Mouse (Mus musculus): ENCODE results near the gene Olfr827.

The Olfr827 gene

DNA sequence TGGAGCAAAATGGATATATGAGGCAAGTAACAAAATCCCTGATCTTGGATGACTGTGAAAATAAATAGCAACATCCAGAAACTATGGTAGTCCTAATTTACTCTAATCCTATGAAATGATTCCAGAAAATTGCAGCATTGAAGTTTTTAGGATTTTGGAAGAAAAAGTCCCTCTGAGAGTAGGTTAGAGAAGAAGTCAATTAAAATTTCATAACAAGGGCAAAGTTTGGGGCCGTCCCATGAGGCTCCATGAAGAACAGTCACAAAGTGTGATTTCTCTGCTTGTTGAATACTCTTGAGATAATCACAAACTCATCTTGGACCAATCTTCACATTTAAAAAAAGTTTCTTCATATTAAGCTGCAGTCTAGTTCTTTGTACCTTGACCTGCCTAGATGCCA, at the start of gene Olfr827:
Gene Olfr827, minus strand, starts transcription at position 101 of the 400 bp plus-strand sequence.
- no peak for DNase-seq

GRCm38 (mm10) chr10:130263203-130263602, 49.0 kb upstream of the Olfr827 start:
- no peak for DNase-seq

- no peak for DNase-seq
Observed at GRCm38 (mm10) chr10:130259483-130259882, 45.3 kb upstream of the Olfr827 start.

- DNase-seq = no peak
Observed at GRCm38 (mm10) chr10:130244271-130244670, 30.1 kb upstream of the Olfr827 start.

- DNase-seq = no peak
Observed at GRCm38 (mm10) chr10:130238318-130239209, 24.4 kb upstream of the Olfr827 start.

DNA sequence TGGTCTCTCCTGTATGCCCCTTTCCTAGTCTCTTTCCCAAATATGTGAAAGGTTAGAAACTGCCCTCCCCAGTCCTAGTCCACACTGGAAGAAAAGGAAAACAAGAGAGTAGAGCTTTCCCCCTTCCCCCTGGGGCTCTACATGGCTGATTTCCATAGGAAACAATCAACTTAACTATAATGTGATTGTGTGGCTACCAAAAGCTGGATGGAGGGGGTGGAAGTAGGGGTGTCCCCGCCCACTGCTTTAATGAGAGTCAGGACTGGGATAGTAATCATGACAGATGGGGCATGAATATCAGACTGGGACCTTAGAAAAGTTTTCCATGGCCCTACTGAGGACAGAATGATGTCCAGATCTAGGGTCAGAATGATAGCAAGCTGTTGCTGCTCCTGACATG, 20.4 kb upstream of the Olfr827 start:
- no peak for DNase-seq

GRCm38 (mm10) chr10:130232117-130232516, 17.9 kb upstream of the Olfr827 start:
- no peak for DNase-seq

DNA sequence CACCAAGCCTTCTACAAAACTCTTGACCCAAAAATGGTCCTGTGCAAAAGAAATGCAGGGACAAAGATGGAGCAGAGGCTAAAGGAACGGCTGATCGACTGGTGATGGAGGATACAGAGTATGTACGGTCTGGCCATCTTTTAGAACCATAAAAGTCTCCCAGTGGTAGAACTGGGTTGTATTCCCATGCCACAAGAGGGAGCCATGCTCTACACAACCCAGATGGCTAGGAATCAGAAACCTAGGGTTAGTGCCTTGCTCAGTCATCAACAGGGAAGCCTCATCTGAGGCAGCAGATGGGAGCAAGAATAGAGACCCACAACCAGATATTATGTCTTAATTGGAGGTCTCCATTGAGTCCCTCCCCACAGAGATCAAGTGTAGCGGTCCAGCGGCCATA, 15.4 kb upstream of the Olfr827 start:
- no peak for DNase-seq

GRCm38 (mm10) chr10:130228246-130228645, 14.0 kb upstream of the Olfr827 start:
- peak in 1 of 2 experiments; percentile 2 for DNase-seq

DNA sequence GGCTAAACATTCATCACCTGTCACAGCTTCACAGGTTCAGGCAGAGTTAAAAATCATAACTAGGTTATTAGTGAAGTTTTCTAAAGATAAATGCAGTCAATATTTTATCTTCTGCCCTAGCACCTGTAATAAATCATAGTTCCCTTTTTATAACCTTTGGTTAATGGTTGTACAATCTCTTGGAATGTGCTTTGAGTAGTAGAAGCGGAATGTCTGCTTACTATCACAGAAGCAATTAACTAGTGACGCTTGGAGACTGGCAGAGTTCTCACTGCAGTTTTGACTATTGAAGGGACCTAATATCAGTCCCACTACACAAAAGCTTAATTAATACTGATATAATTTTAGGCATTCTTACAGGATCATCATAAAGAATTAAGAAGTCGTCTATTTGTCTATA, 10.8 kb upstream of the Olfr827 start:
- no peak for DNase-seq

DNA sequence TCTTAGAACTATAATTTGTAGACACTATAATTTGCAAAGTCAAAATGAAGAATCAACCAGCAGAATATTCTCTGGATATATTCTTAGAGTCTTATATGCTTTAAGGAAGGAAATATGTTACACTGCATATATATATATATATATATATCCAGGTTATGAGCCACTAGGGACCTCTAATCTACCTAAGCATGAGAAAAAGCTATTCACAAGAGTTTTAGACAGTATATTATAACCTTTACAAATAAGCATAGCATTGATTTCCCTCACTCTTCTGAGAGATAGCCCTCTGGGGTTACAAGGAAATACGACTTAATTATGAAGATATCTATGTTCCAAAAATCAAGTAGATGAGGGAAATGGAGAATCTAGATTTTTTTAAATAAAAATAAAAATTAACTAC, 30.1 kb downstream of the Olfr827 start, which contains the start of gene Olfr826:
Gene Olfr826, minus strand, starts transcription at position 101 of the 400 bp plus-strand sequence.
- DNase-seq = no peak

- DNase-seq = no peak
Observed at GRCm38 (mm10) chr10:130166666-130167065, 47.5 kb downstream of the Olfr827 start, which contains the start of gene Olfr825. TSS of gene Olfr825 (minus strand) at chr10:130166766.

DNA sequence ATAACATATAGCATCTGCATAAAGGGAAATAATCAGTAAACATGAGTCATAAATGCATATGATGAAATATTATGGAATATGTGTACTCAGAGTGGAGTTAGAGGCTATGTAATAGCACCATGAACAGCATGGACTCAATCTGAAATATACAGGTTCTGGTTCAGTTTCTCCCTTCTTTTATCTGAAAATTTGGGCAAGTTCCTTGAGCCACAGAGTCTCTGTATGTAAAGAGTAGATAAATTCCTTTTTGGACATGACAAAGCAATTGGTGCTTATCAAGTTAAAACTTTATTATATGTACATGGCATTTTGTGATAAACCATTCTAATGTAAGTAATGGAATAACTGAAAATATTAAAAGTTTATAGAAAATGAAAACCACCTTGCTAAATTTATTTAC, 49.0 kb downstream of the Olfr827 start:
- DNase-seq = no peak

All from lung, adult 18-20 months (tissue).